Mouse (Mus musculus): ENCODE measurements at regions not wholly inside any gene's neighbourhood (a gene's known extent, or its start where the extent isn't known, plus 50 kb on each side); places are given as distances from the start of the nearest gene placed in this dataset.

GRCm38 (mm10) chr8:109419029-109419596 is 74.7 kb upstream of the Pmfbp1 start:
- TF ChIP-seq CTCF (IDR thresholded peaks at IDR 0.05; ENCODE audit: borderline replicate concordance, insufficient read depth, low read length) (no peak), POLR2A (IDR thresholded peaks at IDR 0.05; ENCODE audit: low read depth, low read length) (no peak)
